Mouse (Mus musculus) colon, adult 2 months (tissue): Measurements from ENCODE around the gene Sirt5. TPM values are rescaled to one million over a fixed set of nuclear protein-coding genes. Genes with fewer than 3 reads are reported as not detected.

ENCODE experiments used
- polyA plus RNA-seq: library from polyadenylated mRNA; depleted of rRNA; stranded (reverse); fragments of >200 nt; gene quantifications from 2 replicates; pipeline ENCODE4 v1.2.3, GENCODE M21; 2012; rRNA removed

The Sirt5 gene
- polyA plus RNA-seq = 6.7 and 6.8 TPM in 2 replicates

DNA sequence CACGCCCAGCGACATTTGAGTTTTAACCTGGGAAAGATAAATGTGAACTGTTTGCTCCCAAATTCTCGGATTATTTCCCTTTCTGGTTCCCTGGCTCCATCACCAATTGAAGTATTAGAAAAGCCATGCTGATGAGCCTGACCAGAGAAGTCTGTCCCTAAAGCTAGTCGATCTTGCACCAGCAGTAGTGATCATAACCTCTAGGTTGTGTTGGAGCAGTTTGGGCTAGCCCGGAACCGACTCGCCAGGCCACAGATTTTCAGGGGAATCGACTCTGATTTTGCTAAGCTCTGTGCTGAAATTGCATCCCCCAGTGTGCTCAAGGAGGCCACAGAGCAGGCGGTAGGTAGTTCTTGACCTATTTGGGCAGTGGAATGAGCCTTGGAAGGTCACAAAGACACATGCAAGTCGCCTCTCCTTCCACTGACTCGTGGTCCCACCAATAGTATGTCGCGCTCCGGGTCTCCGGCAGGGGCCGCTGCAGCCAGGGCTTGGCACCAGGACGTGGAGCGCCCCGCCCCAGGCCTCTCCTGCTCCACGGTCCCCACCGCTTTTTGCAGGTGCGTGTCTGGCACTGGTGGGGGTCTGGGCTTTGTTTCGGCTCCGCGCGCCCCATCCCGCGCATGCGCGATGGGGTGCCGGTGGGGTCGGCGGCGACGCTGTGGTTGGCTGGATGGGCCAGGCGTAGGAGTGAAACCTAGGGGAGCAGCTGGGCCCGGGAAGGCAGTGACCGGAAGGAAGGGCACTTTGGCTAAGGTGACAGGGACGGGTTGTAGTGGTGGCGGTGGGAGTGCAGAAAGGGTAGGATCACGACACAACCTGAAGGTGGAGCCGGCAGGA is at the start of gene Sirt5:
Sirt5 (plus strand) TSS at position 512 of the 840 bp plus-strand sequence.

DNA sequence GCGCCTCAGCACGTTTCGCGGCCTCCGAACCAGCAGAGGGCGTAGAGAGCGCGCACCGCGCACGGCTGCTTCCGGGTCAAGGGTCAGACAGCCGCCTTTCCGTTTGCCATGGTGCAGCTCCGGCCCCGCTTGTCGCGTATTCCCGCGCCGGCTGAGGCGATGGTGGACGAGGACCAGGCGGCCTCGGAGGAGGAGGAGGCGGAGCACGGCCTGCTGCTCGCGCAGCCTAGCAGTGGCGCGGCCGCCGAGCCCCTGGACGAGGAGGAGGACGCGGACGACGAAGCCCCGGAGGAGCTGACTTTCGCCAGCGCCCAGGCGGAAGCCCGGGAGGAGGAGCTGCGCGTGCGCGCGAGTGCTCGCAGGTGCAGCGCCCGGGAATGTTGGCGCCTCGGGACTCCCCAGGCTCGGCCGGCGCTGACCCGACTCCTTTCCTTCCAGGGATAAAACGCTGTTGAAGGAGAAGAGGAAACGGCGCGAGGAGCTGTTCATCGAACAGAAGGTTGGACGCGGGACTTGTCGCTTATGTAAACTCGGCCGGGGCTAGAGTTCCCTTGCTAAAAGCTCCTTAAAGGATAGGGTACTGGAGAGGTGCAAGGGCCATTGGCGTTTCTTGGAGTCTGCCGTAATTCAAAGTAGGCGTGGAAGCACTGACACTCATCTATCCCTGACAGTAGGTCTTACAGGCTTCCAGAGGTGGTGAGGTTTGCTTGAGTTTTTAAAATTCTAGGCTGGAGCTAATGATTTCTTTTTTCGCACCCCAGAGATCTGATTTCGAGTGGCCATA is 33.2 kb downstream of the Sirt5 start, which contains the start of gene Nol7:
Nol7 (plus strand) TSS at position 94 of the 784 bp plus-strand sequence.

Other genes starting within 250 kb of the Sirt5 start
- 7.3 and 12.9 TPM in 2 replicates for gene Tbc1d7, start 194.0 kb upstream of the Sirt5 start, polyA plus RNA-seq
- 2.1 TPM in 2 replicates for gene Gfod1, start 61.3 kb upstream of the Sirt5 start, polyA plus RNA-seq
- gene Nol7, start 32.9 kb downstream of the Sirt5 start, polyA plus RNA-seq = 58.7 and 67.8 TPM in 2 replicates
- gene Ranbp9, start 115.8 kb downstream of the Sirt5 start, polyA plus RNA-seq = 16.2 and 18.4 TPM in 2 replicates
- 44.4 and 51.2 TPM in 2 replicates for gene Mcur1, start 194.7 kb downstream of the Sirt5 start, polyA plus RNA-seq